Mouse (Mus musculus): ENCODE measurements at regions not wholly inside any gene's neighbourhood (a gene's known extent, or its start where the extent isn't known, plus 50 kb on each side); places are given as distances from the start of the nearest gene placed in this dataset.

- WGBS = 64% methylated on average over 4 of the region's 4 CpGs
- ATAC-seq = no peak
- no peaks in the 10 kb centered on the region for H3K36me3 ChIP-seq (ENCODE audit: control insufficient read depth, insufficient read depth, low read length)
- no peaks in the 10 kb centered on the region; the same call in 1 of the 2 replicates for H3K9me3 ChIP-seq (replicated peaks; ENCODE audit: control insufficient read depth, low read length, poor library complexity, severe bottlenecking)
- no peaks in the 10 kb centered on the region for H3K27me3 ChIP-seq (ENCODE audit: control insufficient read depth, insufficient read depth, low read depth, low read length)
- H3K4me3 ChIP-seq (ENCODE audit: low read depth, low read length) = no peak overlapping the region
- H3K4me1 ChIP-seq (ENCODE audit: control insufficient read depth, insufficient read depth, low read length) = no peaks in the 10 kb centered on the region
- H3K27ac ChIP-seq (ENCODE audit: low read length) = no peak overlapping the region
- no peak overlapping the region for H3K4me2 ChIP-seq (ENCODE audit: low read length)
- H3K9ac ChIP-seq (ENCODE audit: low read depth, low read length) = no peak overlapping the region
Measured at GRCm38 (mm10) chr4:95435080-95435479, 122.2 kb upstream of the Fggy start.

GRCm38 (mm10) chr4:95439834-95440233 lies 117.5 kb upstream of the Fggy start:
- Histone ChIP-seq H3K4me3 (ENCODE audit: low read depth, low read length) (no peak overlapping the region), H3K9ac (ENCODE audit: low read depth, low read length) (no peak overlapping the region), H3K4me1 (ENCODE audit: control insufficient read depth, insufficient read depth, low read length) (no peaks in the 10 kb centered on the region), H3K36me3 (ENCODE audit: control insufficient read depth, insufficient read depth, low read length) (no peaks in the 10 kb centered on the region), H3K9me3 (replicated peaks; ENCODE audit: control insufficient read depth, low read length, poor library complexity, severe bottlenecking) (no peaks in the 10 kb centered on the region), H3K27ac (ENCODE audit: low read length) (no peak overlapping the region), H3K27me3 (ENCODE audit: control insufficient read depth, insufficient read depth, low read depth, low read length) (no peaks in the 10 kb centered on the region), H3K4me2 (ENCODE audit: low read length) (no peak overlapping the region)
- WGBS = 19% methylated on average over 1 of the region's 1 CpGs
- no peak for ATAC-seq

GRCm38 (mm10) chr4:95443854-95444811 lies 113.2 kb upstream of the Fggy start:
- WGBS = 58% methylated on average over 12 of the region's 12 CpGs
- ATAC-seq = no peak
- H3K4me1 ChIP-seq (ENCODE audit: control insufficient read depth, insufficient read depth, low read length) = no peaks in the 10 kb centered on the region

GRCm38 (mm10) chr4:95450286-95450685 lies 107.0 kb upstream of the Fggy start:
- WGBS = 63% methylated on average over 1 of the region's 1 CpGs
- Histone ChIP-seq H3K9ac (ENCODE audit: low read depth, low read length) (no peak overlapping the region), H3K4me2 (ENCODE audit: low read length) (no peak overlapping the region), H3K4me1 (ENCODE audit: control insufficient read depth, insufficient read depth, low read length) (no peaks in the 10 kb centered on the region), H3K27me3 (ENCODE audit: control insufficient read depth, insufficient read depth, low read depth, low read length) (no peaks in the 10 kb centered on the region), H3K36me3 (ENCODE audit: control insufficient read depth, insufficient read depth, low read length) (no peaks in the 10 kb centered on the region), H3K27ac (ENCODE audit: low read length) (no peak overlapping the region), H3K9me3 (replicated peaks; ENCODE audit: control insufficient read depth, low read length, poor library complexity, severe bottlenecking) (no peaks in the 10 kb centered on the region), H3K4me3 (ENCODE audit: low read depth, low read length) (no peak overlapping the region)
- no peak for ATAC-seq

More at GRCm38 (mm10) chr4:95443854-95444811, 113.2 kb upstream of the Fggy start:
- no peak overlapping the region for H3K27ac ChIP-seq (ENCODE audit: low read length)
- no peaks in the 10 kb centered on the region for H3K36me3 ChIP-seq (ENCODE audit: control insufficient read depth, insufficient read depth, low read length)
- no peaks in the 10 kb centered on the region for H3K9me3 ChIP-seq (replicated peaks; ENCODE audit: control insufficient read depth, low read length, poor library complexity, severe bottlenecking)
- H3K4me2 ChIP-seq (ENCODE audit: low read length) = no peak overlapping the region
- no peak overlapping the region for H3K4me3 ChIP-seq (ENCODE audit: low read depth, low read length)
- no peaks in the 10 kb centered on the region for H3K27me3 ChIP-seq (ENCODE audit: control insufficient read depth, insufficient read depth, low read depth, low read length)
- no peak overlapping the region for H3K9ac ChIP-seq (ENCODE audit: low read depth, low read length)

GRCm38 (mm10) chr4:95451831-95452230 lies 105.5 kb upstream of the Fggy start:
- Histone ChIP-seq H3K4me3 (ENCODE audit: low read depth, low read length) (no peak overlapping the region), H3K4me1 (ENCODE audit: control insufficient read depth, insufficient read depth, low read length) (no peaks in the 10 kb centered on the region), H3K9ac (ENCODE audit: low read depth, low read length) (no peak overlapping the region), H3K27ac (ENCODE audit: low read length) (no peak overlapping the region), H3K27me3 (ENCODE audit: control insufficient read depth, insufficient read depth, low read depth, low read length) (no peaks in the 10 kb centered on the region), H3K36me3 (ENCODE audit: control insufficient read depth, insufficient read depth, low read length) (no peaks in the 10 kb centered on the region), H3K4me2 (ENCODE audit: low read length) (no peak overlapping the region), H3K9me3 (replicated peaks; ENCODE audit: control insufficient read depth, low read length, poor library complexity, severe bottlenecking) (no peaks in the 10 kb centered on the region)
- 90% methylated on average over 3 of the region's 3 CpGs for WGBS
- ATAC-seq = no peak

- no peaks in the 10 kb centered on the region for H3K4me1 ChIP-seq (ENCODE audit: control insufficient read depth, insufficient read depth, low read length)
- no peak overlapping the region for H3K4me2 ChIP-seq (ENCODE audit: low read length)
- H3K36me3 ChIP-seq (ENCODE audit: control insufficient read depth, insufficient read depth, low read length) = no peaks in the 10 kb centered on the region
- no peak overlapping the region for H3K9ac ChIP-seq (ENCODE audit: low read depth, low read length)
- no peak overlapping the region for H3K27ac ChIP-seq (ENCODE audit: low read length)
- WGBS = 75% methylated on average over 1 of the region's 1 CpGs
- no peak for ATAC-seq
- H3K9me3 ChIP-seq (replicated peaks; ENCODE audit: control insufficient read depth, low read length, poor library complexity, severe bottlenecking) = no peaks in the 10 kb centered on the region
- H3K4me3 ChIP-seq (ENCODE audit: low read depth, low read length) = no peak overlapping the region
- H3K27me3 ChIP-seq (ENCODE audit: control insufficient read depth, insufficient read depth, low read depth, low read length) = no peaks in the 10 kb centered on the region
Measured at GRCm38 (mm10) chr4:95456318-95456717, 101.0 kb upstream of the Fggy start.

- ATAC-seq = no peak
- Histone ChIP-seq H3K4me3 (ENCODE audit: low read depth, low read length) (no peak overlapping the region), H3K27ac (ENCODE audit: low read length) (no peak overlapping the region), H3K27me3 (ENCODE audit: control insufficient read depth, insufficient read depth, low read depth, low read length) (no peaks in the 10 kb centered on the region), H3K4me2 (ENCODE audit: low read length) (no peak overlapping the region), H3K9me3 (replicated peaks; ENCODE audit: control insufficient read depth, low read length, poor library complexity, severe bottlenecking) (no peaks in the 10 kb centered on the region), H3K4me1 (ENCODE audit: control insufficient read depth, insufficient read depth, low read length) (no peaks in the 10 kb centered on the region), H3K36me3 (ENCODE audit: control insufficient read depth, insufficient read depth, low read length) (no peaks in the 10 kb centered on the region), H3K9ac (ENCODE audit: low read depth, low read length) (no peak overlapping the region)
- WGBS = 92% methylated on average over 5 of the region's 5 CpGs
Measured at GRCm38 (mm10) chr4:95456943-95457342, 100.4 kb upstream of the Fggy start.

- no peak for ATAC-seq
- no peak overlapping the region for H3K9ac ChIP-seq (ENCODE audit: low read depth, low read length)
- no peaks in the 10 kb centered on the region for H3K36me3 ChIP-seq (ENCODE audit: control insufficient read depth, insufficient read depth, low read length)
- H3K9me3 ChIP-seq (replicated peaks; ENCODE audit: control insufficient read depth, low read length, poor library complexity, severe bottlenecking) = no peaks in the 10 kb centered on the region
- H3K4me2 ChIP-seq (ENCODE audit: low read length) = no peak overlapping the region
- no peak overlapping the region for H3K27ac ChIP-seq (ENCODE audit: low read length)
- H3K27me3 ChIP-seq (ENCODE audit: control insufficient read depth, insufficient read depth, low read depth, low read length) = no peaks in the 10 kb centered on the region
- no peak overlapping the region for H3K4me3 ChIP-seq (ENCODE audit: low read depth, low read length)
- no peaks in the 10 kb centered on the region for H3K4me1 ChIP-seq (ENCODE audit: control insufficient read depth, insufficient read depth, low read length)
- 84% methylated on average over 3 of the region's 3 CpGs for WGBS
Measured at GRCm38 (mm10) chr4:95462476-95462875, 94.8 kb upstream of the Fggy start.

- Histone ChIP-seq H3K4me2 (ENCODE audit: low read length) (no peak overlapping the region), H3K27ac (ENCODE audit: low read length) (no peak overlapping the region), H3K27me3 (ENCODE audit: control insufficient read depth, insufficient read depth, low read depth, low read length) (no peaks in the 10 kb centered on the region), H3K9me3 (replicated peaks; ENCODE audit: control insufficient read depth, low read length, poor library complexity, severe bottlenecking) (no peaks in the 10 kb centered on the region), H3K9ac (ENCODE audit: low read depth, low read length) (no peak overlapping the region), H3K4me3 (ENCODE audit: low read depth, low read length) (no peak overlapping the region), H3K36me3 (ENCODE audit: control insufficient read depth, insufficient read depth, low read length) (no peaks in the 10 kb centered on the region), H3K4me1 (ENCODE audit: control insufficient read depth, insufficient read depth, low read length) (no peaks in the 10 kb centered on the region)
- no peak for ATAC-seq
- WGBS = 75% methylated on average over 8 of the region's 8 CpGs
Measured at GRCm38 (mm10) chr4:95463082-95463825, 94.1 kb upstream of the Fggy start.
